Mouse (Mus musculus): ENCODE measurements around the gene Pnn. TPM values are rescaled to one million over a fixed set of nuclear protein-coding genes. Genes with fewer than 3 reads are reported as not detected.
"Not testable (repeated sequence)": the region's sequence is repeated elsewhere in the genome, so short reads cannot be mapped to it uniquely, and the experiment has no call there.

Gene Pnn
- 10 to 100 TPM; 26.1 to 29.4 TPM for total RNA-seq (2021)

- peak; percentile 97 to 98 for DNase-seq
- intact Hi-C loops (cut with DNase I) = loop anchor here (2.0 to 5.0 kb wide), 3 partner anchors 54 to 151 kb away; partner anchors contain the start of genes Fbxo33, Gemin2 and Sec23a
Observed at GRCm38 (mm10) chr12:59066448-59067077, at the start of gene Pnn. Gene Pnn, plus strand, starts transcription at chr12:59066884.

DNA sequence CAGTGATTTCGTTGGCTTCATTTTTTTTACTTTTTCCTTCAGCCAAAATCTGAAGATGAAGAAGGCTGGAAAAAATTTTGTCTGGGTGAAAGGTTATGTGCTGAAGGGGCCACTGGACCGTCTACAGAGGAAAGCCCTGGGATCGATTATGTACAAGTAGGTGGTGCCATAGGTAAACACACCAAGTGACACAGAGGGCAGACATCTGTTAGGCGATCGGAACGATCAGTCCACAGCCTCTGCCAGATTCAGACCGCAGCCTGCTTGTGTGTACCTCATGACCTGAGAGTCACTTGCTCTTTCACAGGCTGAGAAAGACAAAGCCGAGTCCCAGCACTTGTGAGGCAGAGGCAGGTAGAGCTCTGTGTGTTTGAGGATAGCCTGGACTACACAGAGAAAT is 48.7 kb upstream of the Pnn start:
- no peak for DNase-seq
- intact Hi-C loops (cut with DNase I) = no loop called here

- intact Hi-C loops (cut with DNase I) = no loop called here
- DNase-seq = no peak
Observed at GRCm38 (mm10) chr12:59019891-59020290, 46.8 kb upstream of the Pnn start.

GRCm38 (mm10) chr12:59021306-59021705 is 45.4 kb upstream of the Pnn start:
- intact Hi-C loops (cut with DNase I) = no loop called here
- DNase-seq = no peak

GRCm38 (mm10) chr12:59032101-59032500 is 34.6 kb upstream of the Pnn start:
- intact Hi-C loops (cut with DNase I) = no loop called here
- no peak for DNase-seq

DNA sequence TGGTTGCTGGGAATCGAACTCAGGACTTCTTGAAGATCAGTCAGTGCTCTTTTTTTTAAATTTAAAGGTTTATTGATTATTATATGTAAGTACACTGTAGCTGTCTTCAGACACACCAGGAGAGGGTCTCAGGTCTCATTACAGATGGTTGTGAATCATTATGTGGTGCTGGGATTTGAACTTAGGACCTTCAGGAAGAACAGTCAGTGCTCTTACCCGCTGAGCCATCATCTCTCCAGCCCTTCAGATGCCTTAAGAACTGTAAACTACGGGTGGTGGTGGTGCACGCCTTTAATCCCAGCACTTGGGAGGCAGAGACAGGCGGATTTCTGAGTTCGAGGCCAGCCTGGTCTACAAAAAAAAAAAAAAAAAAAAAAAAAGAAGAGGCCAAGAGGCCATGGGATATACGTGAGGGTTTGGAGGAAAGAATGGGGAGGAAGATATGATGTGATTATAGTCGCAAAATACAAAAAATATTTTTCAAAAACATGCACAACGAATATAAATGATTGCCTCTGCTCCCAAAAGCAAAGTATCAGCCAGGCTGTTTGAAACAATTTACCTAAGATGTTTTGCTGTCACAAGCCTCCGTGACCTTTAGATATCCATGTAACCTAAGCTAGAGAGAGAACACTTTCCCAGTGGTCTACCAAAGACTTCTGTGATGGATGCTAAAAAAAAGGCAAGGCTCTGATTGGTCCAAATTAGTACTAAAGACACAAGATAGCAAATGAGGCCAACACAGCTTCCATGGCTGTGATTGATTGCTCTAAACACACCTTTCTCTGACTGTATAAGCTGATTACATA is 27.3 kb upstream of the Pnn start:
- no peak for DNase-seq
- intact Hi-C loops (cut with DNase I) = no loop called here

GRCm38 (mm10) chr12:59039971-59040844 is 26.5 kb upstream of the Pnn start:
- DNase-seq = peak; percentile 25 to 57
- intact Hi-C loops (cut with DNase I) = no loop called here

GRCm38 (mm10) chr12:59040851-59041250 is 25.8 kb upstream of the Pnn start:
- intact Hi-C loops (cut with DNase I) = no loop called here
- no peak for DNase-seq

GRCm38 (mm10) chr12:59052470-59052869 is 14.2 kb upstream of the Pnn start:
- intact Hi-C loops (cut with DNase I) = no loop called here
- DNase-seq = no peak

DNA sequence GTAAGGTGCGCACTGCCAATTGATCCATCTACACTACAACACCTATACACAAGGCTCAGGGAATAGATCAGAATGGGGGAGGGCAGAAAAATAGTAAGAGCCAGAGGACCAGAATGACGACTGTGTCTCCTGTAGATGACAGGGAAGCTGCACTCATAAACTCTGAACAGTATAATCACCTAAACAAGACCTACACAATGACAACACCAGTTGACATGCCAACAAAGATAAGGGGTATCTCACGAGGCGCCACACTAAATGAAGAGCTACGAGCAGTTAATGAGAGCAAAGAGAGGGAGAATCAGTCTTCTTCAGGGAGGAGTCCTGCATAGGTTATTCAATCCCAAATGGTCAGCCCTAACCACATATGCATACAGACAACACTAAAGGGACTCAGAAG is 13.5 kb upstream of the Pnn start:
- no peak for DNase-seq
- intact Hi-C loops (cut with DNase I) = no loop called here

DNA sequence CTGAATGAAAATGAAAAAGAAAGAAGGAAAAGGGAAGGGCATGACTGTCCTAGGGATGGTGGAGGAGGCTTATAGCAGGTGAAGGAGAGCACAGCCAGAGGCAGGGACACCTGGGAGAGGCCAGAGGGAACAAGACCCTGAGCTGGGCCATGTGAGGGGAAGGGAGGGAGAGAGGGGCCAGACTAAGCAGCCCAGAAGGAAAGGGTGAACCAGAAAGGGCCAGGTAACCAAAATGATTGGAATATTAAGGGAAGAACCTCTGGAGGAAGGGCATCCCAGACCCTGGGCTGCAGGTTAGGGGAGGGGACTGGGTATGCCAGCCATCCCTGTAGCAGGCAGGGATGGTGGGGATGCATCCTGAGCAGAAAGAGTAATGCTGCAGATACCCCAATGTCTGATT is 12.7 kb upstream of the Pnn start:
- DNase-seq = no peak
- intact Hi-C loops (cut with DNase I) = no loop called here

GRCm38 (mm10) chr12:59055196-59055850 is 11.4 kb upstream of the Pnn start:
- intact Hi-C loops (cut with DNase I) = no loop called here
- no peak for DNase-seq

DNA sequence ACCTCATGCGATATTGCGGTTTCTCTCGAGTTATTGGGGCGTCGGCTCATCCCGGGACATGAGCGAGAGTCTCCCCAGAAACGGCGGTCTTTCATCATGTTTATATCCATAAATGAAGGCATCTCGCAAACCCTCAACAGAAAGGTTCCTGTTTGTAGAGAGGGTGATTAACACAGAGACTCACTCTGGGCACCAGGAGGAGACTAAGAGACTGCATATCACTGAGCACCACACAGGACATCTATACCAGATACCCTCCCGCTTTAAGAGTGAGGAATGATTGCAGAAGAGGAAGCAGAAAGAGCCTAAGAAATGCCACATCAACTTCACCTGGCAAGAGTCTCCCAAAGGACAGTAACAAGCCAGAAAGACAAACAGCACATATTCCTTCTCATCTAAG is 10.5 kb upstream of the Pnn start:
- intact Hi-C loops (cut with DNase I) = no loop called here
- no peak for DNase-seq

DNA sequence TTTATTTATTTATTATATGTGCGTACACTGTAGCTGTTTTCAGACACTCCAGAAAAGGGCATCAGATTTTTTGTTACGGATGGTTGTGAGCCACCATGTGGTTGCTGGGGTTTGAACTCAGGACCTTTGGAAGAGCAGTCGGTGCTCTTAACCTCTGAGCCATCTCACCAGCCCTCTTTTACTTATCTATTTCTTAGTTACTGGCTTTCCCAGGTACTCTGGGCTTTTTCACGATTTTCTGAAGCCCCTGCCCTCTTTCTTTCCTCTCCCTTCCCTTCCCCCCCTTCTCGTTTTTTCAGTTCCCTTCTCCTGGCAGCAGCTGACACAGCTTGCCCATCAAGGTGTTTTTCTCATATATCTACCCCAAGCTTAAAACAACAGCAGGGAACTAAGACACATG is 8.4 kb upstream of the Pnn start:
- DNase-seq; intact Hi-C loops (cut with DNase I): not testable (repeated sequence)

- intact Hi-C loops (cut with DNase I) = loop anchor here (2.0 kb wide), 1 partner anchor 68 kb away; no protein-coding TSS in a partner anchor
- no peak for DNase-seq
Observed at GRCm38 (mm10) chr12:59060322-59060721, 6.4 kb upstream of the Pnn start.

- DNase-seq = peak; percentile 85 to 90
- intact Hi-C loops (cut with DNase I) = loop anchor here (2.0 kb wide), 1 partner anchor 68 kb away; no protein-coding TSS in a partner anchor
Observed at GRCm38 (mm10) chr12:59060993-59061595, 5.6 kb upstream of the Pnn start, which contains the start of gene Trappc6b. Gene Trappc6b, minus strand, starts transcription at chr12:59061472.

- no peak for DNase-seq
- intact Hi-C loops (cut with DNase I) = loop anchor here (5.0 kb wide), 1 partner anchor 152 kb away; the partner anchor contains the start of gene Fbxo33
Observed at GRCm38 (mm10) chr12:59064837-59065236, 1.8 kb upstream of the Pnn start.

DNA sequence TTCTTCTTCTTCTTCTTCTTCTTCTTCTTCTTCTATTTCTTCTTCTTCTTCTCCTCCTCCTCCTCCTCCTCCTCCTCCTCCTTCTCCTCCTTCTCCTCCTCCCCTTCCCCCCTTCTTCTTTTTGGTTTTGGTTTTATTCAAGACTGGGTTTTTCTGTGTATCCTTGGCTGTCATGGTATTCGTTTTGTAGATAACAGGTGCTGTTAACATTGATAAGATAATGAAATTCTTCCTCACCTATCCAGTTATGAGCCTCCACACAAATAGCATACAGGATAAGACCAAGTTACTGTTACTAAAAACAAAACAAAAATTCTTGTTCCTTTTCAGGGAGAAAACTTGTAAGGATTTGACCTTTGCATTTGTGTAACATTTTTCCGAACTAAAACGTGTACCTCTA is 908 bp upstream of the Pnn start:
- intact Hi-C loops (cut with DNase I) = loop anchor here (2.0 to 5.0 kb wide), 3 partner anchors 53 to 152 kb away; partner anchors contain the start of genes Fbxo33, Gemin2 and Sec23a
- no peak for DNase-seq

GRCm38 (mm10) chr12:59067095-59067494 is 411 bp downstream of the Pnn start:
- intact Hi-C loops (cut with DNase I) = loop anchor here (2.0 to 5.0 kb wide), 3 partner anchors 54 to 150 kb away; partner anchors contain the start of genes Fbxo33, Gemin2 and Sec23a
- no peak for DNase-seq

DNA sequence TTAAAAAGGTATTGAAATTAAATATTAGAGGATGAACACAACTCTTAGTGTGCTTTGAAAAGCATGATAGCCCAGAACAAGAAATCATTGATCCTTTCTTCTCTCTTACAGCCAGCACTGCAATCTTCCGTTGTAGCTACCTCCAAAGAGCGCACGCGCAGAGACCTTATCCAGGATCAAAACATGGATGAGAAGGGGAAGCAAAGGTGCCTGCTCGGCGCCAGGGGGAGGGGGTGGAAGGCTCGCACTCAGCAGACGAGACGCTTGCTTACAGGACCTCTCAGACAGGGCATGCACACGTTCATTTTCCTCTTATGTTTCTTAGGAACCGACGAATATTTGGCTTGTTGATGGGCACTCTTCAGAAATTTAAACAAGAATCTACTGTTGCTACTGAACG is 2.1 kb downstream of the Pnn start:
- DNase-seq = no peak
- intact Hi-C loops (cut with DNase I) = loop anchor here (5.0 kb wide), 1 partner anchor 149 kb away; the partner anchor contains the start of gene Fbxo33
